Mouse (Mus musculus): ENCODE data around the gene Zfp449.

GRCm38 (mm10) chrX:56312813-56313212 is 33.4 kb upstream of the Zfp449 start:
- no peak for TF ChIP-seq GATA1 (IDR thresholded peaks at IDR 0.05; ENCODE audit: low read length)
- TF ChIP-seq TAL1 (IDR thresholded peaks at IDR 0.05; ENCODE audit: low read length) = no peak

Data from erythroblast, embryonic 14.5 days (primary cell).